Mouse (Mus musculus) T-helper 2 cell (primary cell): Measurements from ENCODE around the gene Spag5.
"Not testable (repeated sequence)": the region's sequence is repeated elsewhere in the genome, so short reads cannot be mapped to it uniquely, and the experiment has no call there.

ENCODE experiments used
- in situ Hi-C: fragments of 300-600 bp; cut with MboI, MseI; formaldehyde crosslinking; loops from one replicate; pipeline ENCODE4 v1.15.1; 2025; ENCODE audit warnings: high pct_unique_total_duplicates

Spag5 gene

GRCm38 (mm10) chr11:78301357-78302084, at the start of gene Spag5:
TSS of gene Spag5 (plus strand) at chr11:78301529.
- in situ Hi-C loops: no loop called here

GRCm38 (mm10) chr11:78256618-78257017, 44.7 kb upstream of the Spag5 start:
- in situ Hi-C loops: no loop called here

GRCm38 (mm10) chr11:78260489-78261258, 40.7 kb upstream of the Spag5 start:
- in situ Hi-C loops: no loop called here

- in situ Hi-C loops: no loop called here
Observed at GRCm38 (mm10) chr11:78261380-78262352, 39.7 kb upstream of the Spag5 start, which contains the start of gene 2610507B11Rik. TSS of gene 2610507B11Rik (plus strand) at chr11:78261752.

GRCm38 (mm10) chr11:78262550-78262949, 38.8 kb upstream of the Spag5 start:
- in situ Hi-C loops: no loop called here

GRCm38 (mm10) chr11:78265571-78265970, 35.8 kb upstream of the Spag5 start:
- in situ Hi-C loops: no loop called here

- in situ Hi-C loops: loop anchor here (5.0 kb wide), 1 partner anchor 40 kb away; no protein-coding TSS in a partner anchor
Observed at GRCm38 (mm10) chr11:78271986-78272385, 29.3 kb upstream of the Spag5 start.

- in situ Hi-C loops: no loop called here
Observed at GRCm38 (mm10) chr11:78275596-78275995, 25.7 kb upstream of the Spag5 start.

GRCm38 (mm10) chr11:78276169-78276568, 25.2 kb upstream of the Spag5 start:
- in situ Hi-C loops: not testable (repeated sequence)

- in situ Hi-C loops: no loop called here
Observed at GRCm38 (mm10) chr11:78278853-78279252, 22.5 kb upstream of the Spag5 start.

- in situ Hi-C loops: no loop called here
Observed at GRCm38 (mm10) chr11:78279586-78279985, 21.7 kb upstream of the Spag5 start.

GRCm38 (mm10) chr11:78289146-78289763, 12.1 kb upstream of the Spag5 start:
- in situ Hi-C loops: no loop called here

- in situ Hi-C loops: no loop called here
Observed at GRCm38 (mm10) chr11:78290654-78291053, 10.7 kb upstream of the Spag5 start, which contains the start of gene BC030499. TSS of gene BC030499 (plus strand) at chr11:78290841.

GRCm38 (mm10) chr11:78294585-78294984, 6.7 kb upstream of the Spag5 start:
- in situ Hi-C loops: no loop called here

- in situ Hi-C loops: no loop called here
Observed at GRCm38 (mm10) chr11:78300917-78301316, 412 bp upstream of the Spag5 start.

GRCm38 (mm10) chr11:78305272-78305671, 3.9 kb downstream of the Spag5 start:
- in situ Hi-C loops: no loop called here

- in situ Hi-C loops: no loop called here
Observed at GRCm38 (mm10) chr11:78310861-78311511, 9.7 kb downstream of the Spag5 start.

- in situ Hi-C loops: no loop called here
Observed at GRCm38 (mm10) chr11:78313662-78314061, 12.3 kb downstream of the Spag5 start.

- in situ Hi-C loops: no loop called here
Observed at GRCm38 (mm10) chr11:78318411-78318810, 17.1 kb downstream of the Spag5 start.

GRCm38 (mm10) chr11:78322076-78322831, 20.9 kb downstream of the Spag5 start:
- in situ Hi-C loops: no loop called here
